Mouse (Mus musculus): ENCODE data around the gene Smarcc1. TPM values are rescaled to one million over a fixed set of nuclear protein-coding genes. Genes with fewer than 3 reads are reported as not detected.

Gene Smarcc1
- total and polyA plus RNA-seq, 3 experiments = 35.5 to 488 (median 79.0) TPM

- no peak overlapping the region for H3K9ac ChIP-seq (ENCODE audit: control insufficient read depth, low read depth, low read length, poor library complexity, severe bottlenecking)
- no peaks in the 10 kb centered on the region for H3K9me3 ChIP-seq (replicated peaks; ENCODE audit: insufficient read depth, low read length)
- no peaks in the 10 kb centered on the region for H3K4me1 ChIP-seq (ENCODE audit: control insufficient read depth in 1 of 2, insufficient read depth in 2 of 2, low read length in 2 of 2)
- H3K27ac ChIP-seq (ENCODE audit: control insufficient read depth, low read depth, low read length) = no peak overlapping the region
- H3K4me3 ChIP-seq (ENCODE audit: control insufficient read depth in 1 of 2, insufficient read depth in 1 of 2, low read depth in 2 of 2, low read length in 2 of 2) = no peak overlapping the region
- DNase-seq (ENCODE audit: low read depth, low spot score) = peak; percentile 33
- H3K27me3 ChIP-seq (ENCODE audit: control insufficient read depth in 1 of 2, insufficient read depth in 2 of 2, low read length in 2 of 2) = no peaks in the 10 kb centered on the region
- H3K79me2 ChIP-seq (ENCODE audit: control insufficient read depth, insufficient read depth, low read length, poor library complexity) = no peaks in the 10 kb centered on the region
- TF ChIP-seq RCOR1 (IDR thresholded peaks at IDR 0.05; ENCODE audit: low read depth, low read length) = peak; percentile 57; the same call in 1 of the 2 replicates
- TF ChIP-seq SMC3 (IDR thresholded peaks at IDR 0.05; ENCODE audit: low read depth, low read length) = no peak
- TF ChIP-seq MEF2A (IDR thresholded peaks at IDR 0.05; ENCODE audit: extremely low read depth, insufficient replicate concordance, low read depth, low read length, poor library complexity, severe bottlenecking) = peak; percentile 79; the same call in 1 of the 2 replicates
- H3K36me3 ChIP-seq (ENCODE audit: control insufficient read depth in 1 of 2, insufficient read depth in 2 of 2, low read length in 2 of 2) = peaks cover 0 to 37% of the 10 kb centered on the region in 2 experiments; a peak in 2 of 4 replicates
These were observed 82.4 kb downstream of the Smarcc1 start for GRCm38 (mm10) chr9:110199870-110200269.

- Histone ChIP-seq H3K27me3 (ENCODE audit: control insufficient read depth in 1 of 2, insufficient read depth in 2 of 2, low read length in 2 of 2) (no peaks in the 10 kb centered on the region), H3K9ac (ENCODE audit: control insufficient read depth, low read depth, low read length, poor library complexity, severe bottlenecking) (no peak overlapping the region), H3K79me2 (ENCODE audit: control insufficient read depth, insufficient read depth, low read length, poor library complexity) (no peaks in the 10 kb centered on the region), H3K36me3 (ENCODE audit: control insufficient read depth in 1 of 2, insufficient read depth in 2 of 2, low read length in 2 of 2) (peaks cover 0 to 33% of the 10 kb centered on the region in 2 experiments; a peak in 2 of 4 replicates), H3K27ac (ENCODE audit: control insufficient read depth, low read depth, low read length) (no peak overlapping the region), H3K4me3 (ENCODE audit: control insufficient read depth in 1 of 2, insufficient read depth in 1 of 2, low read depth in 2 of 2, low read length in 2 of 2) (no peak overlapping the region), H3K9me3 (replicated peaks; ENCODE audit: insufficient read depth, low read length) (no peaks in the 10 kb centered on the region), H3K4me1 (ENCODE audit: control insufficient read depth in 1 of 2, insufficient read depth in 2 of 2, low read length in 2 of 2) (no peaks in the 10 kb centered on the region)
- DNase-seq (ENCODE audit: low read depth, low spot score) = no peak
- no peak for TF ChIP-seq HCFC1 (IDR thresholded peaks at IDR 0.05; ENCODE audit: low read depth, low read length)
- no peak for TF ChIP-seq ZC3H11A (IDR thresholded peaks at IDR 0.05; ENCODE audit: low read depth, low read length)
- no peak for TF ChIP-seq ETS1 (IDR thresholded peaks at IDR 0.05; ENCODE audit: low read depth, low read length)
- TF ChIP-seq GABPA (IDR thresholded peaks at IDR 0.05; ENCODE audit: low read depth, low read length) = no peak
- no peak for TF ChIP-seq MEF2A (IDR thresholded peaks at IDR 0.05; ENCODE audit: extremely low read depth, insufficient replicate concordance, low read depth, low read length, poor library complexity, severe bottlenecking)
- TF ChIP-seq USF2 (IDR thresholded peaks at IDR 0.05; ENCODE audit: borderline replicate concordance in 1 of 2, insufficient read depth in 1 of 2, low read depth in 1 of 2, low read length in 2 of 2) = no peak
- no peak for TF ChIP-seq RCOR1 (IDR thresholded peaks at IDR 0.05; ENCODE audit: low read depth, low read length)
- no peak for TF ChIP-seq BHLHE40 (IDR thresholded peaks at IDR 0.05; ENCODE audit: borderline replicate concordance, low read depth, low read length)
- no peak for TF ChIP-seq POLR2AphosphoS5 (IDR thresholded peaks at IDR 0.05; ENCODE audit: borderline replicate concordance, low read depth, low read length)
- no peak for TF ChIP-seq MAFK (IDR thresholded peaks at IDR 0.05; ENCODE audit: borderline replicate concordance, low read depth, low read length)
- TF ChIP-seq EP300 (IDR thresholded peaks at IDR 0.05; ENCODE audit: low read depth in 1 of 2, low read length in 2 of 2) = no peak
- TF ChIP-seq MYB (IDR thresholded peaks at IDR 0.05; ENCODE audit: low read depth, low read length) = no peak
- no peak for TF ChIP-seq ZMIZ1 (IDR thresholded peaks at IDR 0.05; ENCODE audit: low read depth, low read length)
- TF ChIP-seq TCF12 (IDR thresholded peaks at IDR 0.05; ENCODE audit: low read depth, low read length) = no peak
- TF ChIP-seq NRF1 (IDR thresholded peaks at IDR 0.05; ENCODE audit: insufficient read depth, low read depth, low read length, poor library complexity, severe bottlenecking) = no peak
- no peak for TF ChIP-seq MYC (IDR thresholded peaks at IDR 0.05; ENCODE audit: low read depth, low read length)
These were observed 88.3 kb downstream of the Smarcc1 start for GRCm38 (mm10) chr9:110205526-110206404.
